Mouse (Mus musculus) liver, adult 2 months (tissue): ENCODE results near the gene Gm11562.
"Not testable (repeated sequence)": the region's sequence is repeated elsewhere in the genome, so short reads cannot be mapped to it uniquely, and the experiment has no call there.

Experiments used
- CTCF ChIP-seq: fragments of 200-500 bp; IDR thresholded peaks from 2 replicates; pipeline ENCODE4 v1.5.1; 2011; ENCODE audit warnings: low read depth, low read length, control low read depth
- POLR2A ChIP-seq: fragments of 200-500 bp; IDR thresholded peaks from 2 replicates; pipeline ENCODE4 v1.6.1; 2011; ENCODE audit warnings: low read length, control low read depth; ENCODE audit not compliant: insufficient read depth; ENCODE audit errors: extremely low read depth

- not testable (repeated sequence) for TF ChIP-seq CTCF, POLR2A
These were observed 17.0 kb downstream of the Gm11562 start, which contains the start of gene Gm11938 for GRCm38 (mm10) chr11:99603208-99603607.
